Mouse (Mus musculus): ENCODE results near the gene Adcy9. TPM values are rescaled to one million over a fixed set of nuclear protein-coding genes. Genes with fewer than 3 reads are reported as not detected.

The Adcy9 gene
- polyA plus RNA-seq, 1 experiment = 3.3 TPM

GRCm38 (mm10) chr16:4419546-4420297 is 576 bp downstream of the Adcy9 start:
- Histone ChIP-seq H3K27me3 (ENCODE audit: control insufficient read depth, insufficient read depth, low read length) (peaks cover 5% of the 10 kb centered on the region; the same call in 1 of the 2 replicates), H3K4me1 (ENCODE audit: control insufficient read depth, insufficient read depth, insufficient read length) (peaks cover 6% of the 10 kb centered on the region; the same call in 1 of the 2 replicates), H3K27ac (ENCODE audit: insufficient read depth, low read length) (peak overlapping the region; percentile 23; the same call in 1 of the 2 replicates), H3K36me3 (ENCODE audit: control insufficient read depth, insufficient read depth, low read length) (no peaks in the 10 kb centered on the region), H3K4me3 (ENCODE audit: extremely low read depth, insufficient read depth, insufficient read length) (peak overlapping the region; percentile 66)
- under 1% methylated on average over 81 of the region's 85 CpGs for WGBS
- TF ChIP-seq POLR2A (IDR thresholded peaks at IDR 0.05; ENCODE audit: low read depth, low read length) = no peak
- DNase-seq (ENCODE audit: low read depth in 1 of 2, low spot score in 2 of 2) = peak; percentile 4 to 18

- H3K27ac ChIP-seq (ENCODE audit: insufficient read depth, low read length) = no peak overlapping the region
- peaks cover 5% of the 10 kb centered on the region; the same call in 1 of the 2 replicates for H3K27me3 ChIP-seq (ENCODE audit: control insufficient read depth, insufficient read depth, low read length)
- TF ChIP-seq CTCF (IDR thresholded peaks at IDR 0.05; ENCODE audit: extremely low read depth, insufficient read depth, insufficient read length, insufficient replicate concordance) (no peak), POLR2A (IDR thresholded peaks at IDR 0.05; ENCODE audit: low read depth, low read length) (no peak)
- 54% methylated on average over 32 of the region's 32 CpGs for WGBS
- peak overlapping the region; percentile 66 for H3K4me3 ChIP-seq (ENCODE audit: extremely low read depth, insufficient read depth, insufficient read length)
- DNase-seq (ENCODE audit: low read depth in 1 of 2, low spot score in 2 of 2) = no peak
- H3K4me1 ChIP-seq (ENCODE audit: control insufficient read depth, insufficient read depth, insufficient read length) = peaks cover 6% of the 10 kb centered on the region; the same call in 1 of the 2 replicates
- no peaks in the 10 kb centered on the region for H3K36me3 ChIP-seq (ENCODE audit: control insufficient read depth, insufficient read depth, low read length)
Measured at GRCm38 (mm10) chr16:4418776-4419545, 1.3 kb downstream of the Adcy9 start.

DNA sequence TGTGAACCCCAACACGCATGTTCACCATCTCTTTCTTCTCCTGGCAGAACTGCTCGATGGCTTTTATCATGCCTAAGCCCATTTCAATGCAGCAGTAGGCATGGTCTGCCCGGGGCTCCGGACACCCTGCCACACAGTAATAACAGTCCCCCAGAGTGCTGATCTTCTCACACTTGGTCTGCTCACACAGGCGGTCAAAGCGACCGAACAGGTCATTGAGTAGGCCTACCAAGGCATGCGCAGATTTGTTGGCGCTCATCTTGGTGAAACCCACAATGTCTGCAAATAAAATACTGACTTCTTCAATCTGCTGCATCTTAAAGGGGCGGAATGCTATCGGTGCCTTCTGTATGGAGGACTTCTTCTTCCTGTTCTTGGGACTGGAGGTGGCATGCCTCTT is 2.2 kb downstream of the Adcy9 start:
- WGBS = 90% methylated on average over 11 of the region's 11 CpGs
- Histone ChIP-seq H3K4me1 (ENCODE audit: control insufficient read depth, insufficient read depth, insufficient read length) (peaks cover 6% of the 10 kb centered on the region; the same call in 1 of the 2 replicates), H3K27ac (ENCODE audit: insufficient read depth, low read length) (no peak overlapping the region), H3K27me3 (ENCODE audit: control insufficient read depth, insufficient read depth, low read length) (peaks cover 5% of the 10 kb centered on the region; the same call in 1 of the 2 replicates), H3K4me3 (ENCODE audit: extremely low read depth, insufficient read depth, insufficient read length) (no peak overlapping the region), H3K36me3 (ENCODE audit: control insufficient read depth, insufficient read depth, low read length) (no peaks in the 10 kb centered on the region)
- no peak for DNase-seq (ENCODE audit: low read depth in 1 of 2, low spot score in 2 of 2)
- TF ChIP-seq CTCF (IDR thresholded peaks at IDR 0.05; ENCODE audit: extremely low read depth, insufficient read depth, insufficient read length, insufficient replicate concordance) (no peak), POLR2A (IDR thresholded peaks at IDR 0.05; ENCODE audit: low read depth, low read length) (no peak)

- Histone ChIP-seq H3K4me1 (ENCODE audit: control insufficient read depth, insufficient read depth, insufficient read length) (peaks cover 6% of the 10 kb centered on the region; the same call in 1 of the 2 replicates), H3K4me3 (ENCODE audit: extremely low read depth, insufficient read depth, insufficient read length) (no peak overlapping the region), H3K27me3 (ENCODE audit: control insufficient read depth, insufficient read depth, low read length) (peaks cover 5% of the 10 kb centered on the region; the same call in 1 of the 2 replicates), H3K36me3 (ENCODE audit: control insufficient read depth, insufficient read depth, low read length) (no peaks in the 10 kb centered on the region), H3K27ac (ENCODE audit: insufficient read depth, low read length) (no peak overlapping the region)
- DNase-seq (ENCODE audit: low read depth in 1 of 2, low spot score in 2 of 2) = no peak
- TF ChIP-seq CTCF (IDR thresholded peaks at IDR 0.05; ENCODE audit: extremely low read depth, insufficient read depth, insufficient read length, insufficient replicate concordance) = no peak
- TF ChIP-seq POLR2A (IDR thresholded peaks at IDR 0.05; ENCODE audit: low read depth, low read length) = no peak
- 64% methylated on average over 7 of the region's 7 CpGs for WGBS
Measured at GRCm38 (mm10) chr16:4417455-4417854, 2.8 kb downstream of the Adcy9 start.

GRCm38 (mm10) chr16:4414881-4415585 is 5.3 kb downstream of the Adcy9 start:
- TF ChIP-seq POLR2A (IDR thresholded peaks at IDR 0.05; ENCODE audit: low read depth, low read length) = no peak
- TF ChIP-seq CTCF (IDR thresholded peaks at IDR 0.05; ENCODE audit: extremely low read depth, insufficient read depth, insufficient read length, insufficient replicate concordance) = no peak
- H3K36me3 ChIP-seq (ENCODE audit: control insufficient read depth, insufficient read depth, low read length) = no peaks in the 10 kb centered on the region
- H3K27ac ChIP-seq (ENCODE audit: insufficient read depth, low read length) = no peak overlapping the region
- no peak for DNase-seq (ENCODE audit: low read depth in 1 of 2, low spot score in 2 of 2)
- no peak overlapping the region for H3K4me3 ChIP-seq (ENCODE audit: extremely low read depth, insufficient read depth, insufficient read length)
- WGBS = 70% methylated on average over 8 of the region's 8 CpGs
- peaks cover 3% of the 10 kb centered on the region; the same call in 1 of the 2 replicates for H3K27me3 ChIP-seq (ENCODE audit: control insufficient read depth, insufficient read depth, low read length)
- no peaks in the 10 kb centered on the region; the same call in 1 of the 2 replicates for H3K4me1 ChIP-seq (ENCODE audit: control insufficient read depth, insufficient read depth, insufficient read length)

DNA sequence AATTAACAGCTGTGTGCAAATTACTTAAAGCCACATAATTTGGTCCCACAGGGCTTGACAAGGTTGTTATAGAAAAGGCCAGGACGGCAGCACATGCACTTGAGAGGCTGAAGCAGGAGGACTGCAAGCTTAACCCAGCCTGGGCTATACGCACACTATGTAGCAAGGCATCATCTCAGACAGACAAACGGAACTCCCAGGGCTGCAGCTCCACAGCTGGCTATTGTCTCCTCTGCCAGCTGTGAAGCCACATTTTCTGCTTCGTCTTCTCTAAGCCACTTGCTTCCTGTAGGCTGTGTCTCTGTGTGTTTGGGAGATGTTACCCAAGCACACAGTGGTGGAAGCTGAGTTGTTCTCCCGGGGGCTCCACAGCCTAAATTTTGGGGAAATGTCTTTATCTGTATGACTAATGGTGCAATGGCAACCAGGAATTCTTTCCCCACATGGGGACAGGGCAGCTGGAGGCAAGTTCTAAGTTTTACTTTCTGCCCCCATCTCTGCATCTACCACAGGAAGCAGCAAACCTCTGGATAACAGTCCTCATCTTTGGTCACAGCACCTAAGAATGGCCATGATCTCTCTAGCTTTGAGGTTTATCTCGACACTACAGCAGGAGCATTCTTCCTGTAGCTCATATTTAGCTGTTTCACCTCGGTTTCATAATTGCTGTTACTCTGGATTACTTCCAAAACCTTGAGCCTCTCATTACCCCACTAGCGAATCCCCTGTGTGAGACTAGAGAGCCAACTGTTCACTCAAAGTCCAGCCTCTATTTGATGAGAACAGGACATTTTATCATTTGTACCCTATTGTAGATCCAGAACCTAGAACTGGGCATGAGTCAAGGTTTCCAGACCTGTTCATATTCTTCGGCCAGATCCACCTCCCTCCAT is 6.1 kb downstream of the Adcy9 start:
- 22% methylated on average over 9 of the region's 9 CpGs for whole genome bisulfite sequencing
- H3K4me1 ChIP-seq (ENCODE audit: control insufficient read depth, insufficient read depth, insufficient read length) = no peaks in the 10 kb centered on the region
- DNase-seq (ENCODE audit: low read depth in 1 of 2, low spot score in 2 of 2) = no peak
- 0 out of 2 replicates have a peak, but pooled peaks cover 2% of the 10 kb centered on the region for H3K27me3 ChIP-seq (ENCODE audit: control insufficient read depth, insufficient read depth, low read length)
- no peaks in the 10 kb centered on the region for H3K36me3 ChIP-seq (ENCODE audit: control insufficient read depth, insufficient read depth, low read length)
- no peak overlapping the region for H3K4me3 ChIP-seq (ENCODE audit: extremely low read depth, insufficient read depth, insufficient read length)
- no peak for TF ChIP-seq CTCF (IDR thresholded peaks at IDR 0.05; ENCODE audit: extremely low read depth, insufficient read depth, insufficient read length, insufficient replicate concordance)
- no peak for TF ChIP-seq POLR2A (IDR thresholded peaks at IDR 0.05; ENCODE audit: low read depth, low read length)
- H3K27ac ChIP-seq (ENCODE audit: insufficient read depth, low read length) = no peak overlapping the region
